Mouse (Mus musculus) liver, embryonic 16.5 days (tissue): ENCODE data around the gene Enpp1. TPM values are rescaled to one million over a fixed set of nuclear protein-coding genes. Genes with fewer than 3 reads are reported as not detected.

Source experiments
- ATAC-seq: fragments of 200-750 bp; cut with Nextera tagmentation; 2 replicates; pipeline ENCODE4 v1.8.0; 2017; ENCODE audit warnings: low read depth, mild to moderate bottlenecking, moderate number of reproducible peaks, moderate library complexity
- H3K27ac ChIP-seq: fragments of 300-500 bp; sonication (generic); 2 replicates; pipeline ENCODE4 v1.5.1; 2014; ENCODE audit warnings: mild to moderate bottlenecking, low read length
- H3K27me3 ChIP-seq: fragments of 300-500 bp; sonication (generic); 2 replicates; pipeline ENCODE4 v1.6.1; 2014; ENCODE audit warnings: low read depth, low read length, mixed read lengths; ENCODE audit not compliant: control insufficient read depth, insufficient read depth
- H3K36me3 ChIP-seq: fragments of 300-500 bp; sonication (generic); 2 replicates; pipeline ENCODE4 v1.6.1; 2014; ENCODE audit warnings: mild to moderate bottlenecking; ENCODE audit not compliant: control insufficient read depth, insufficient read depth
- H3K4me1 ChIP-seq: fragments of 300-500 bp; sonication (generic); 2 replicates; pipeline ENCODE4 v1.6.1; 2014; ENCODE audit warnings: low read depth, low read length, mixed read lengths; ENCODE audit not compliant: control insufficient read depth
- H3K4me2 ChIP-seq: fragments of 300-500 bp; sonication (generic); 2 replicates; pipeline ENCODE4 v1.6.1; 2014; ENCODE audit warnings: low read depth, low read length, mixed read lengths
- H3K4me3 ChIP-seq: fragments of 300-500 bp; sonication (generic); 2 replicates; pipeline ENCODE4 v1.5.1; 2014; ENCODE audit warnings: low read depth, mild to moderate bottlenecking, low read length
- H3K9ac ChIP-seq: fragments of 300-500 bp; sonication (generic); 2 replicates; pipeline ENCODE4 v1.6.1; 2014; ENCODE audit warnings: low read depth, low read length
- H3K9me3 ChIP-seq: fragments of 300-500 bp; sonication (generic); replicated peaks from 2 replicates; pipeline ENCODE4 v1.6.1; 2016; ENCODE audit warnings: low read length; ENCODE audit not compliant: control insufficient read depth
- WGBS: fragments of 180-500 bp; shearing (Covaris S2); extraction: QIAGEN DNeasy Blood & Tissue Kit; methylation state at CpG from one replicate; pipeline ENCODE4 v1.1.7; 2014; ENCODE audit not compliant: insufficient replicate concordance; 5-methylcytosine and 5-hydroxymethylcytosine counted together
- polyA plus RNA-seq: library from polyadenylated mRNA; unstranded; fragments of >200 nt; fragmentation: Nextera tagmentation; extraction: Ambion mirVana; gene quantifications from 2 replicates; pipeline ENCODE4 v1.2.1, GENCODE M21; 2015

Enpp1 gene
- polyA plus RNA-seq, 1 experiment from 2014 or later, result 3.4 TPM

DNA sequence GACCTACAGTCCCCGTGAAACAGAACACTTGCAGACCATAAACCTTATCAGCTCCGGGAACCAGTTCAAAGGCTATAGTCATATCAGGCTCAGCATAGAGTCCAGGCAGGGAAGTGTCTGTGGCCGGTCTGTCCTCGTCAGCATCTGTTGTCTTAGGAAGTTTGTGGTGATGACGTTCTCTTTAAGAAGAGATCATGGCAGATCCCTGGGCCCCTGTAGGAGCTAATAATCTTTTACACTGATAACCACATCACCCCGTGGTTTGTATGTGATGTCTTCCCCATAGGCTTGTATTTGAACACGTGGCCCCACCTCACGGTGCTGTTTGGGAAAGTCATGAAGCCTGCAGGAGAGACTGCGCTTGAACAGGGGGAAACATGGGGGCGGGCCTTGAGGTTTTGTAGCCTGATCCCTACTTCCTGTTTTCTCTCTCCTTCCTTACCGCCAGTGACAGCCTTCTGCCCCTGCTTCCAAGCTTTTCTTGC, 76.6 kb downstream of the Enpp1 start:
- 0 out of 2 replicates have a peak overlapping the region, but pooled peaks have one; percentile 9 for H3K27ac ChIP-seq
- H3K4me3 ChIP-seq, result no peak overlapping the region
- no peak overlapping the region; the same call in 1 of the 2 replicates for H3K4me2 ChIP-seq
- ATAC-seq, result peak; percentile 28
- H3K9ac ChIP-seq, result no peak overlapping the region
- H3K9me3 ChIP-seq, result no peaks in the 10 kb centered on the region
- H3K4me1 ChIP-seq, result peaks cover 11% of the 10 kb centered on the region
- no peaks in the 10 kb centered on the region for H3K27me3 ChIP-seq
- 8% methylated on average over 11 of the region's 11 CpGs for WGBS
- H3K36me3 ChIP-seq, result no peaks in the 10 kb centered on the region

DNA sequence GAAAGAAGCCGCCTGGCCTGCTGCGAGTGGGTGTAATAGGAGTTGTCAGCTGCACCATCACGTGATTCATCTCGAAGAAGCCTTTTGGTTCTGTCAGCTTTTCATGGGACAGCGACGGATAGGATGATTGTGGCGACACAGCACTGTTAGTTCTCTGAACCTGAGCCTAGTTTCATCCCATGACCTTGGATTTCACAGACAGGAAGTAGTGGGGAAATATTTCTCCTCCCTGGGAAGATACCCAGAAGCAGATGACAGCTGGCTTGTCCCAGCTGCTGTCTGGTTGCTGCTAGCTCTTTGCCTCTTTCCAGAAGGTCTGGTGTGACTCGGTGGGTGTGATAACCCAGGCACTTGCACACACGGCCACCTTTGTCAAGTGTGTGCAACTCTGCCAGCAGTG, 77.7 kb downstream of the Enpp1 start:
- ATAC-seq, result peak; percentile 28
- Histone ChIP-seq H3K4me2 (no peak overlapping the region), H3K4me3 (no peak overlapping the region), H3K9ac (no peak overlapping the region), H3K4me1 (peaks cover 11% of the 10 kb centered on the region), H3K9me3 (no peaks in the 10 kb centered on the region), H3K36me3 (no peaks in the 10 kb centered on the region), H3K27ac (peak overlapping the region; percentile 12; the same call in 1 of the 2 replicates), H3K27me3 (no peaks in the 10 kb centered on the region)
- 56% methylated on average over 9 of the region's 9 CpGs for WGBS

DNA sequence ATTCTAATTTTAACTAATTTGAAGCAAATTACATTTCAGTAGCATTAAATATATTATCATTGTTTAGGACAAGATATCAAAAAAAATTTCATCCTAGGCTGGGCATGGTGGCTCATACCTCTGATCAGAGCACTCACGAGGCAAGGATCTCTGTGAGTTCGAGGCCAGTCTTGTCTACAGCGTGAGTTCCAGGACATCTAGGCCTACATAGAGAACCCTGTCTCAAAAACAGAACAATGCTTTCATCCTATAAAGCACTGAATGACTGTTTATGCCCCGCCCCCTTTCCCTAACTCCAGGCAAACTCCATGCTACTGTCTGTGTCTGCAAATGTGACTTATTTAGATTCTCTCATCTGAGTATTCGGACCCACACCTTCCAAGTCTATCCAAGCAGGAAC, 80.8 kb downstream of the Enpp1 start:
- peaks cover 8% of the 10 kb centered on the region for H3K4me1 ChIP-seq
- H3K27me3 ChIP-seq, result no peaks in the 10 kb centered on the region
- no peaks in the 10 kb centered on the region for H3K36me3 ChIP-seq
- H3K9ac ChIP-seq, result no peak overlapping the region
- H3K4me2 ChIP-seq, result no peak overlapping the region
- ATAC-seq, result no peak
- H3K9me3 ChIP-seq, result no peaks in the 10 kb centered on the region
- no peak overlapping the region for H3K4me3 ChIP-seq
- H3K27ac ChIP-seq, result no peak overlapping the region
- WGBS, result 72% methylated on average over 5 of the region's 5 CpGs

DNA sequence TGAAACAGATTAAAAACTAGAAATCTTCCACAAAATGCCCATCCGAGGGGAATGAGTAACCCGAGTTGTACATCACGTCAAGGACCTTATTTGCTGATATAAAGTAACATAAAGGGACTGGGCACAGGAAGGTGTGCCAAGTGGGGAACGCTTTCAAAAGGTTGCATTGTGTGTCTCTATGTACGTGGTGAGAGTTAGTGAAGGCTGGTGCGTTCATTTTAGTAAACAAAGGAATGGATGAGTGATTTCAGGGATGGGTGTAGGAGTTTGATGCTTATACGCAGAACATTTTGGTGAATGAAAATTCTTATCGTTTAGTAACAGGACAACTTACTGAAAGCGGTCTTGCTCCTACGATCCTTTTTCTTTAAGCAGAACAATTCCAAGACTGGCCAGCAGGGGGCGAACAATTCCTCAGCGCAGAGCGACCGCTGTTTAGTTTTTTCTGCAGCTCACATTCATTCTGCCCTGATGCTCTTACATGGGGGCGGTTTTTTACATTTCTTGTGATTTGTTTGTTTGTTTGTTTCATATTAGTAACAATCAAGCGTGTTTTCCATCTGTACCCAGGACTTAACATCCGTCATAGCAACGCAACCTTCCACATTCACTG, 81.4 kb downstream of the Enpp1 start:
- Histone ChIP-seq H3K9ac (no peak overlapping the region), H3K4me1 (peaks cover 5% of the 10 kb centered on the region), H3K27ac (no peak overlapping the region), H3K9me3 (no peaks in the 10 kb centered on the region), H3K4me3 (no peak overlapping the region), H3K27me3 (no peaks in the 10 kb centered on the region), H3K36me3 (no peaks in the 10 kb centered on the region), H3K4me2 (no peak overlapping the region)
- 24% methylated on average over 18 of the region's 18 CpGs for WGBS
- no peak for ATAC-seq

DNA sequence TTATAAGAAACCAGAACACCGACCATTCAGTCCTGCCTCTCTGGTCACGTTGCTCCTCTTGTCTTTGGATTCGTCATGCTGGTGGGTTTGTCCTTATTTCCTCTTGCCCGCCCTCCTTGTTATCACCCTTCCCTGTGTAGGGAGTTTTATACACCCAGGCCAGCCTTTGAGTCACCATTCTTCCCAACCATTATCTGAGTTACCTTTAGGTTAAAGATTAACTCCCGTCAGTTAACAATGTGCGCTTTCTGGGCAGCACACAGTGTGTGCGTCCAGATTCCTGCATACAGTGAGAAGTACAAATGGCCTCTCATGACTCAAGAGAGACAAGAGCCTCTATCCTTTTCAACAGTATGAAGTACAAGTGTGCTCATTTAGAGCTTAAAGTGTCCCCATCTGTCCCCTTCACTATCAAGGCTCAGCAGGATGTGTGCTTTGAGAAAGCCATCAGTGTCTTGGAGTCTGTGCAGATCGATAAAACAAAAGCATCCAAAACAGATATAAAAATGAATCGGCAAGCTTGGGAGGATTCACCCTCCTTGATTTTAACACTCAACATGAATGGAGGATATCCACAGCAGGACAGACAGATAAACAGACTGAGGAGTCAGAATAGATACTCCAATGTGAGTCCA, 82.8 kb downstream of the Enpp1 start:
- H3K4me3 ChIP-seq, result no peak overlapping the region
- H3K4me2 ChIP-seq, result no peak overlapping the region
- peak overlapping the region; percentile 29; the same call in 1 of the 2 replicates for H3K27ac ChIP-seq

DNA sequence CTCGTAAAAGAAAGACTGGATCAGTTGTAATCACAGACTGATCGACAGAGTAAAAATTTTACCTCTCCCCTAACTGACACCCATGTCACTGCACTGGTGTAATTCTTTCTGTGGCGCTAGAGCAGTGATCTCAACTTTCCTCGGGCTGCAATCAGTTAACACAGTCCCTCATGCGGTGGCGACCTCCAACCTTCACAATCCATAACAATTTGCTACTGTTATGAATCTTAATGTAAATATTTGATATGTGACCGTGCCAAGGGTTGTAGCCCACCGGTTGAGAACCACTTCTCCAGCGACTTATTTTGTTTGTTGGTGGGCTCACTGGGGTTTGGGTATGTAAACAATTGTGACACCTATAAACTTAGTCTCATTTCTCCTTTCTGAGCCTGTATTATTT, 83.5 kb downstream of the Enpp1 start:
- WGBS, result 60% methylated on average over 9 of the region's 9 CpGs
- ATAC-seq, result no peak

More for the DNA sequence above, 82.8 kb downstream of the Enpp1 start:
- H3K36me3 ChIP-seq, result no peaks in the 10 kb centered on the region
- no peak overlapping the region for H3K9ac ChIP-seq
- peak; percentile 61 for ATAC-seq
- 28% methylated on average over 9 of the region's 9 CpGs for WGBS
- no peaks in the 10 kb centered on the region for H3K9me3 ChIP-seq
- no peaks in the 10 kb centered on the region; the same call in none of the 2 replicates for H3K4me1 ChIP-seq
- H3K27me3 ChIP-seq, result no peaks in the 10 kb centered on the region

DNA sequence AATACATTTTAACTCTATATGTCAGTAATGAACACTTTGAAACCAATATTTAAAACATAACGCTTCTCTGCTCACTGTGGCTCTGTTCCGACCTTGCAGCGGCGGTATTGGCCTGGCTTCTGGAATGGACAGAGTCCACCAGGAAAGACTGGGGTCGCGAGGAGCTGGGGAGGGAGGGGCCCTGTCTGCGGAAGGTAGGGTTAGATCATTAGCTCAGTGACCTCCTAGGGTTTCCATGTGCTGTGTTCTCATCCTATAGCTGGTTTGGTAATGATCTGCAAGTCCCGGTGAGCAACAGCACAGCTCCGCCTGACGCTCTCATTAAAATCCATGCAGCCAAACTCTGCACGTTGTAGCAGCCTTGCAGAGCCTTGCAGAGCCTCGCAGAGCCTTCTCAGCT, 84.7 kb downstream of the Enpp1 start:
- Histone ChIP-seq H3K27me3 (no peaks in the 10 kb centered on the region), H3K9me3 (no peaks in the 10 kb centered on the region), H3K9ac (no peak overlapping the region), H3K4me2 (no peak overlapping the region), H3K27ac (no peak overlapping the region), H3K36me3 (no peaks in the 10 kb centered on the region), H3K4me1 (no peaks in the 10 kb centered on the region; the same call in none of the 2 replicates), H3K4me3 (no peak overlapping the region)
- ATAC-seq, result no peak
- WGBS, result 71% methylated on average over 12 of the region's 12 CpGs

More for the DNA sequence above, 83.5 kb downstream of the Enpp1 start:
- no peak overlapping the region for H3K9ac ChIP-seq
- H3K27me3 ChIP-seq, result no peaks in the 10 kb centered on the region
- no peaks in the 10 kb centered on the region; the same call in none of the 2 replicates for H3K4me1 ChIP-seq
- H3K9me3 ChIP-seq, result no peaks in the 10 kb centered on the region
- no peaks in the 10 kb centered on the region for H3K36me3 ChIP-seq
- no peak overlapping the region for H3K27ac ChIP-seq
- no peak overlapping the region for H3K4me3 ChIP-seq
- H3K4me2 ChIP-seq, result no peak overlapping the region

DNA sequence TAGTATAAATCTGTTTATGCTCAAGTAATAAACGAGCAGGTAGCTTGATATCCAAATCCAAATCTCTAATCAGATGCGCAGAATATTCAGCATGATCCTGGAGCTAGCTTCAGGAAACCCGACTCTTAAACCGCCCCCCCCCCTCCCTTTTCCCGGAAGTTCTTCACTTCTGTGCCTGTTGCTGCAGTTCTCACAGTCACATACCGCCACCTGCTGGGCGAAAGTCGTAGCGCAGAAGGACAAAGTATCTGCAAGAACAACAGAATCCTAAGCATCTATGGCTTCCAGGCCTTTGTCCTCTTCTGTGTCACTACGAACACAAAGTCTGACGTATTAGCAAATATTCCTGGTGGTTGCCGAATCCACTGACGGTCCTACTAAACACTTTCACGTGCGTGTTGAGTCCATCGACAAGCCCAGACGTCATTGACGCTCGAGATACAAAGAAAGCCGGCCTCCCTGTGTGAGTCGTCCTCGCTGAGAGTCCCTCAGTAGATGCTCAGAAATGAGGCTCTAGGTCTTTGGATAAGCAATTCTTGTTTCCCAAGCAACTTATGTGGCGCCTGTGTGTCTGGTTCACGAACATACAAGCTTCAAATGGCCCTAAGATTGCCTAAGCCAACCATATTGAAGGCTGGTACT, 86.8 kb downstream of the Enpp1 start:
- no peaks in the 10 kb centered on the region for H3K36me3 ChIP-seq
- H3K27me3 ChIP-seq, result no peaks in the 10 kb centered on the region
- WGBS, result 34% methylated on average over 24 of the region's 24 CpGs
- no peak overlapping the region for H3K27ac ChIP-seq
- no peak overlapping the region for H3K4me2 ChIP-seq
- ATAC-seq, result no peak
- no peaks in the 10 kb centered on the region; the same call in 1 of the 2 replicates for H3K4me1 ChIP-seq
- no peak overlapping the region for H3K4me3 ChIP-seq
- H3K9ac ChIP-seq, result no peak overlapping the region
- H3K9me3 ChIP-seq, result no peaks in the 10 kb centered on the region

DNA sequence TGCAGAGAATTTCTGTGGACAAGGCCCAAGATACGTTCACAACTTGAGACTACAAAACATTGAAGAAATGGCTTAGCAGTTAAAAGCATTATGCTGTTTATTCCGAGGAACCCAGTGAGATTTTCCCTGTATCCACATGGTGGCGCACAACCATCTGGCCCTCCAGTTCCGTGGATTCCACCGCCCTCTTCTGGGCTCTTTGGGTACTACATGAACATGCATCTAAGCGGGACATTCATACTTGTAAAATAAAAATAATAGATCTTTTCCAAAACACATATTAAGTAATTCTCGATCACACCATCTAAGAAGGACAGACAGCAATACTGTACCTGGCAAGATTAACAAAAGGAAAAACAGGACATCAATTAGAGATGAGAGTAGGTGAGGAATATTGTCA, 89.4 kb downstream of the Enpp1 start:
- H3K4me2 ChIP-seq, result no peak overlapping the region
- WGBS, result 14% methylated on average over 7 of the region's 7 CpGs
- no peak for ATAC-seq
- no peaks in the 10 kb centered on the region for H3K36me3 ChIP-seq
- no peak overlapping the region for H3K4me3 ChIP-seq
- H3K4me1 ChIP-seq, result no peaks in the 10 kb centered on the region
- H3K9me3 ChIP-seq, result no peaks in the 10 kb centered on the region
- no peaks in the 10 kb centered on the region for H3K27me3 ChIP-seq
- H3K9ac ChIP-seq, result no peak overlapping the region
- H3K27ac ChIP-seq, result no peak overlapping the region
